Mouse (Mus musculus): ENCODE data around the gene Spindoc. TPM values are rescaled to one million over a fixed set of nuclear protein-coding genes. Genes with fewer than 3 reads are reported as not detected.
"Not testable (repeated sequence)": the region's sequence is repeated elsewhere in the genome, so short reads cannot be mapped to it uniquely, and the experiment has no call there.

Spindoc gene
- polyA plus RNA-seq, 1 experiment, result 24.6 TPM

GRCm38 (mm10) chr19:7400635-7401034 is 17.8 kb upstream of the Spindoc start:
- H3K27ac ChIP-seq (ENCODE audit: insufficient read depth, low read length), result no peak overlapping the region
- TF ChIP-seq CTCF (IDR thresholded peaks at IDR 0.05; ENCODE audit: borderline replicate concordance, insufficient read depth, low read length) (no peak), POLR2A (IDR thresholded peaks at IDR 0.05; ENCODE audit: low read depth, low read length) (no peak)
- no peaks in the 10 kb centered on the region for H3K4me1 ChIP-seq (ENCODE audit: control insufficient read depth, insufficient read depth, low read length)
- no peak overlapping the region for H3K4me3 ChIP-seq (ENCODE audit: insufficient read depth, low read length)

GRCm38 (mm10) chr19:7398898-7399297 is 16.1 kb upstream of the Spindoc start:
- H3K27ac ChIP-seq (ENCODE audit: insufficient read depth, low read length); H3K4me1 ChIP-seq (ENCODE audit: control insufficient read depth, insufficient read depth, low read length); H3K4me3 ChIP-seq (ENCODE audit: insufficient read depth, low read length): not testable (repeated sequence)

- H3K4me3 ChIP-seq (ENCODE audit: insufficient read depth, low read length); H3K4me1 ChIP-seq (ENCODE audit: control insufficient read depth, insufficient read depth, low read length); H3K27ac ChIP-seq (ENCODE audit: insufficient read depth, low read length): not testable (repeated sequence)
These were observed 14.4 kb upstream of the Spindoc start for GRCm38 (mm10) chr19:7396867-7397826.

DNA sequence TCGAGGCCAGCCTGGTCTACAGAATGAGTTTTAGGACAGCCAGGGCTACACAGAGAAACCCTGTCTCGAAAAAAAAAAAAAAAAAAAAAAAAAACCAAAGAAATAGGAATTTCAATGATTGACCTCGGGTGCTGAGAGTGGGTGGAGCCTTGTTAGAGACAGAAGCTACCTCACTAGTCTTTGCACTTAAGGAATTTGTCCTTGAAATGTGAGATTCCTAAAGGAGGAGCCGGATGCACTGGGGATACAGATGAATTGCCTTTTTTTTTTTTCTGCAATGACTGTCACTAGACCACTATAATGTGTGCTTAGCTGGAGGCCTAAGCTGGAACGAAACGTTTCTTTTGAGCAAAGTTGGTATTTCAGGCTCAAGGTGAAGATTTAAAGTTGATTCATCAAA is 5.7 kb upstream of the Spindoc start:
- no peak overlapping the region for H3K4me3 ChIP-seq (ENCODE audit: insufficient read depth, low read length)
- TF ChIP-seq POLR2A (IDR thresholded peaks at IDR 0.05; ENCODE audit: low read depth, low read length), result no peak
- no peak for TF ChIP-seq CTCF (IDR thresholded peaks at IDR 0.05; ENCODE audit: borderline replicate concordance, insufficient read depth, low read length)
- H3K27ac ChIP-seq (ENCODE audit: insufficient read depth, low read length), result no peak overlapping the region
- H3K4me1 ChIP-seq (ENCODE audit: control insufficient read depth, insufficient read depth, low read length), result no peaks in the 10 kb centered on the region

DNA sequence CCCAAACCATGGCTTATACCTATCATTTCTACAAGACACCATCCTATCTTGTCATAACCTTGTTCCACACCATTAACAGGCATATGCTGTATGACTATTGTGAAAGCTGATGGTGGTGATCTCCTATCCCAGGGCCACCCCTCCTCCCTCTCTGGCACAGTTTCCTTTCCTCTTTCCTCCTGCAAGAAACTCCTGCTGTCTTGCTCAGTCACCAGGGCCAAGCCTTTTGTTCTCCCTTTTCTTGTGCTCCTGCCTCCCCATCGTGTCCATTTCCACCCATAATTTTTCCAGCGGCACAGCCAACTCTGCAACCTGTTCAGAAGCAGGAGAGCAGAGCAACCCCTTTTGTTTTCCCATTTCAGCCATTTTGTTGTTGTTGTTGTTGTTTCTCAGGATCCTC is 3.2 kb upstream of the Spindoc start:
- Histone ChIP-seq H3K4me1 (ENCODE audit: control insufficient read depth, insufficient read depth, low read length) (0 out of 2 replicates have a peak, but pooled peaks cover 3% of the 10 kb centered on the region), H3K27ac (ENCODE audit: insufficient read depth, low read length) (no peak overlapping the region), H3K4me3 (ENCODE audit: insufficient read depth, low read length) (no peak overlapping the region)
- no peak for TF ChIP-seq POLR2A (IDR thresholded peaks at IDR 0.05; ENCODE audit: low read depth, low read length)
- no peak for TF ChIP-seq CTCF (IDR thresholded peaks at IDR 0.05; ENCODE audit: borderline replicate concordance, insufficient read depth, low read length)

DNA sequence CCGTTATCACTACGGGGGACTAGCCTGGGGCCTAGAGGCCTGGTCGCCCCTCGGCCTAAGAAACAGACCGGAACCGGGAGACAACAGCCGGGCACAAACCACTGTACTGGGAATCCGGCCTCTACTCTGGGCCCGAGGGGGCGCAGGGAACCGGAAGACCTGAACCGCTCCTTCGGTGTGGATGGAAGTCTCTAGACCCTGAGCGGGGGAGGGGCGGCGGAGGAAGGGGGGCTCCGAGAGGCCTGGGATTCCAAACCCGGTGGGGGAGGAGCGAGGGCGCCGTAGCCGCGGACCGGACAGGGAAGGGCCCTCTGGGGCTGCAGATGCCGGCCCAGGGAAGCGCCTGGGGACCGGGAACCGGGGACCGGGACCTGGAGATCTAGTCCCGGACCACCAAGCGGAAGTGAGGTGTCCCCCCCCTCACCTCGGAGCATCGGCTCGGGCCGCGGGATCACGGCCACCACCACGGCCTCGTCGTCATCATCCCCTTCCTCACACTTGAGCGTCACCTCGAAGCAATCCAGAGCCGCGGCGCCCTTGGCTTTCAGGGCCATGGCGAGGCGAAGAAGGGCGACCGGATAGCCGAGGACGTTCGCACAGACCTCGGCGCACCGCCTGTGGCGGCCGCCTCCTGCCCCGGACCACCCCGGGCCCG is 419 bp downstream of the Spindoc start:
- TF ChIP-seq POLR2A (IDR thresholded peaks at IDR 0.05; ENCODE audit: low read depth, low read length) (no peak), CTCF (IDR thresholded peaks at IDR 0.05; ENCODE audit: borderline replicate concordance, insufficient read depth, low read length) (no peak)
- Histone ChIP-seq H3K4me3 (ENCODE audit: insufficient read depth, low read length) (peak overlapping the region; percentile 94), H3K4me1 (ENCODE audit: control insufficient read depth, insufficient read depth, low read length) (peaks cover 5% of the 10 kb centered on the region), H3K27ac (ENCODE audit: insufficient read depth, low read length) (peak overlapping the region; percentile 58)

DNA sequence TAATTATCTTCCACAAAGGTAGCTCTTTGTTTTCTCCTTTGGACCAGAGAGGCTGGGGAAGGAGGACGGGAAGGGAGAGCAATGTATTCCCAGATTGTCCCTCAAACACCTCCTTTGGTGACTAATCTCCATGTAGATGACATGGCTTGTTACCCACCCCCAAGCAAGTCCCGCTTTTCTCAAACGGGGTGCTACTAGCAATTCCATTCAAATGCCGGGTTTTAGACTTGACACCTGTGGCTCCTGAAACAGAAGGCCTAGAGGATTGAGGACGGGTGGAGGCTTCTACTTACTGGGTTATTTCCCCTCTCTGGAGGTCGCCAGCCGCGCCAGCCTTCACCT is 917 bp downstream of the Spindoc start:
- Histone ChIP-seq H3K4me1 (ENCODE audit: control insufficient read depth, insufficient read depth, low read length) (peaks cover 5% of the 10 kb centered on the region), H3K4me3 (ENCODE audit: insufficient read depth, low read length) (peak overlapping the region; percentile 94), H3K27ac (ENCODE audit: insufficient read depth, low read length) (peak overlapping the region; percentile 58; the same call in 1 of the 2 replicates)
- TF ChIP-seq POLR2A (IDR thresholded peaks at IDR 0.05; ENCODE audit: low read depth, low read length) (no peak), CTCF (IDR thresholded peaks at IDR 0.05; ENCODE audit: borderline replicate concordance, insufficient read depth, low read length) (no peak)

GRCm38 (mm10) chr19:7377639-7378038 is 5.2 kb downstream of the Spindoc start:
- no peak overlapping the region for H3K4me3 ChIP-seq (ENCODE audit: insufficient read depth, low read length)
- TF ChIP-seq POLR2A (IDR thresholded peaks at IDR 0.05; ENCODE audit: low read depth, low read length), result no peak
- no peak for TF ChIP-seq CTCF (IDR thresholded peaks at IDR 0.05; ENCODE audit: borderline replicate concordance, insufficient read depth, low read length)
- H3K27ac ChIP-seq (ENCODE audit: insufficient read depth, low read length), result no peak overlapping the region
- H3K4me1 ChIP-seq (ENCODE audit: control insufficient read depth, insufficient read depth, low read length), result peaks cover 5% of the 10 kb centered on the region

DNA sequence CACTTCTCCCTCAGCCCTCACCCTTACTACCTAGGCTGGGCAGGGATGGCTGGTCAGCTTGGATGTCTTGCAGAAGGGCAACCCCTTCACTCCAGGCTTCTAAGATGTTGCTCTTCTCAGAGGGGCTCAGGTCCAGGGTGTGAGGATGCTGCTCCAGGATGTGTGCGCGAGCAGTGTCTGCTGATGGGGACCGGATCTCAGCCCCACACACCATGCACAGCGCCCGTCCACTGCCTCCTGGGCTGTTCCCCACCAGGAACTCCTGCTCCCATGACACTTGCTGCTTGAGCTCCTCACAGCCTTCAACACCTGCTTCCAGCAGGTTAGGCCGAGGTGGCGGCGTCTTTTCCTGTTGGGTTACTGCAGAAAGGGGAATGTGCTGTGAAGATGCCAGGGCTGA is 8.3 kb downstream of the Spindoc start:
- TF ChIP-seq POLR2A (IDR thresholded peaks at IDR 0.05; ENCODE audit: low read depth, low read length) (no peak), CTCF (IDR thresholded peaks at IDR 0.05; ENCODE audit: borderline replicate concordance, insufficient read depth, low read length) (no peak)
- Histone ChIP-seq H3K4me1 (ENCODE audit: control insufficient read depth, insufficient read depth, low read length) (no peaks in the 10 kb centered on the region), H3K4me3 (ENCODE audit: insufficient read depth, low read length) (no peak overlapping the region), H3K27ac (ENCODE audit: insufficient read depth, low read length) (no peak overlapping the region)

- H3K4me1 ChIP-seq (ENCODE audit: control insufficient read depth, insufficient read depth, low read length), result not testable (repeated sequence)
These were observed 13.3 kb downstream of the Spindoc start for GRCm38 (mm10) chr19:7369469-7369868.

More at GRCm38 (mm10) chr19:7369469-7369868, 13.3 kb downstream of the Spindoc start:
- H3K4me3 ChIP-seq (ENCODE audit: insufficient read depth, low read length); H3K27ac ChIP-seq (ENCODE audit: insufficient read depth, low read length): not testable (repeated sequence)

Data from embryonic fibroblast, embryonic 13.5 days (primary cell).